Mouse (Mus musculus): ENCODE results near the gene Bcl9. TPM values are rescaled to one million over a fixed set of nuclear protein-coding genes. Genes with fewer than 3 reads are reported as not detected.

Bcl9 gene
- polyA plus RNA-seq, 1 experiment: 36.8 TPM

GRCm38 (mm10) chr3:97299885-97300284, 2.2 kb upstream of the Bcl9 start:
- Histone ChIP-seq H3K4me1 (ENCODE audit: control insufficient read depth, insufficient read depth, low read length) (0 out of 2 replicates have a peak, but pooled peaks cover 2% of the 10 kb centered on the region), H3K4me3 (ENCODE audit: insufficient read depth, low read length) (no peak overlapping the region), H3K27ac (ENCODE audit: insufficient read depth, low read length) (no peak overlapping the region)
- TF ChIP-seq CTCF (IDR thresholded peaks at IDR 0.05; ENCODE audit: borderline replicate concordance, insufficient read depth, low read length) (no peak), POLR2A (IDR thresholded peaks at IDR 0.05; ENCODE audit: low read depth, low read length) (no peak)

GRCm38 (mm10) chr3:97298856-97299465, 1.2 kb upstream of the Bcl9 start:
- Histone ChIP-seq H3K4me1 (ENCODE audit: control insufficient read depth, insufficient read depth, low read length) (0 out of 2 replicates have a peak, but pooled peaks cover 2% of the 10 kb centered on the region), H3K4me3 (ENCODE audit: insufficient read depth, low read length) (no peak overlapping the region), H3K27ac (ENCODE audit: insufficient read depth, low read length) (0 out of 2 replicates have a peak overlapping the region, but pooled peaks have one; percentile 2)
- TF ChIP-seq POLR2A (IDR thresholded peaks at IDR 0.05; ENCODE audit: low read depth, low read length) (no peak), CTCF (IDR thresholded peaks at IDR 0.05; ENCODE audit: borderline replicate concordance, insufficient read depth, low read length) (no peak)

GRCm38 (mm10) chr3:97296941-97297552, 670 bp downstream of the Bcl9 start:
- TF ChIP-seq POLR2A (IDR thresholded peaks at IDR 0.05; ENCODE audit: low read depth, low read length) (peak; percentile 79), CTCF (IDR thresholded peaks at IDR 0.05; ENCODE audit: borderline replicate concordance, insufficient read depth, low read length) (no peak)

GRCm38 (mm10) chr3:97294334-97294733, 3.4 kb downstream of the Bcl9 start:
- Histone ChIP-seq H3K4me3 (ENCODE audit: insufficient read depth, low read length) (no peak overlapping the region), H3K27ac (ENCODE audit: insufficient read depth, low read length) (no peak overlapping the region), H3K4me1 (ENCODE audit: control insufficient read depth, insufficient read depth, low read length) (0 out of 2 replicates have a peak, but pooled peaks cover 2% of the 10 kb centered on the region)
- TF ChIP-seq CTCF (IDR thresholded peaks at IDR 0.05; ENCODE audit: borderline replicate concordance, insufficient read depth, low read length) (no peak), POLR2A (IDR thresholded peaks at IDR 0.05; ENCODE audit: low read depth, low read length) (no peak)

More at GRCm38 (mm10) chr3:97296941-97297552, 670 bp downstream of the Bcl9 start:
- no peak overlapping the region for H3K27ac ChIP-seq (ENCODE audit: insufficient read depth, low read length)
- peak overlapping the region; percentile 75 for H3K4me3 ChIP-seq (ENCODE audit: insufficient read depth, low read length)
- H3K4me1 ChIP-seq (ENCODE audit: control insufficient read depth, insufficient read depth, low read length): 0 out of 2 replicates have a peak, but pooled peaks cover 2% of the 10 kb centered on the region

GRCm38 (mm10) chr3:97284878-97285277, 12.8 kb downstream of the Bcl9 start:
- TF ChIP-seq CTCF (IDR thresholded peaks at IDR 0.05; ENCODE audit: borderline replicate concordance, insufficient read depth, low read length): no peak
- Histone ChIP-seq H3K4me1 (ENCODE audit: control insufficient read depth, insufficient read depth, low read length) (no peaks in the 10 kb centered on the region; the same call in 1 of the 2 replicates), H3K27ac (ENCODE audit: insufficient read depth, low read length) (no peak overlapping the region), H3K4me3 (ENCODE audit: insufficient read depth, low read length) (no peak overlapping the region)

GRCm38 (mm10) chr3:97284056-97284455, 13.7 kb downstream of the Bcl9 start:
- Histone ChIP-seq H3K4me3 (ENCODE audit: insufficient read depth, low read length) (no peak overlapping the region), H3K27ac (ENCODE audit: insufficient read depth, low read length) (no peak overlapping the region), H3K4me1 (ENCODE audit: control insufficient read depth, insufficient read depth, low read length) (no peaks in the 10 kb centered on the region; the same call in 1 of the 2 replicates)
- no peak for TF ChIP-seq POLR2A (IDR thresholded peaks at IDR 0.05; ENCODE audit: low read depth, low read length)
- TF ChIP-seq CTCF (IDR thresholded peaks at IDR 0.05; ENCODE audit: borderline replicate concordance, insufficient read depth, low read length): no peak

- H3K27ac ChIP-seq (ENCODE audit: insufficient read depth, low read length): no peak overlapping the region
- no peaks in the 10 kb centered on the region; the same call in 1 of the 2 replicates for H3K4me1 ChIP-seq (ENCODE audit: control insufficient read depth, insufficient read depth, low read length)
- TF ChIP-seq POLR2A (IDR thresholded peaks at IDR 0.05; ENCODE audit: low read depth, low read length) (no peak), CTCF (IDR thresholded peaks at IDR 0.05; ENCODE audit: borderline replicate concordance, insufficient read depth, low read length) (no peak)
- no peak overlapping the region for H3K4me3 ChIP-seq (ENCODE audit: insufficient read depth, low read length)
Measured at GRCm38 (mm10) chr3:97281426-97281825, 16.3 kb downstream of the Bcl9 start.

GRCm38 (mm10) chr3:97275708-97276107, 22.0 kb downstream of the Bcl9 start:
- TF ChIP-seq POLR2A (IDR thresholded peaks at IDR 0.05; ENCODE audit: low read depth, low read length): no peak
- no peak for TF ChIP-seq CTCF (IDR thresholded peaks at IDR 0.05; ENCODE audit: borderline replicate concordance, insufficient read depth, low read length)
- Histone ChIP-seq H3K4me1 (ENCODE audit: control insufficient read depth, insufficient read depth, low read length) (no peaks in the 10 kb centered on the region), H3K4me3 (ENCODE audit: insufficient read depth, low read length) (no peak overlapping the region), H3K27ac (ENCODE audit: insufficient read depth, low read length) (no peak overlapping the region)

GRCm38 (mm10) chr3:97274516-97275230, 23.0 kb downstream of the Bcl9 start:
- TF ChIP-seq POLR2A (IDR thresholded peaks at IDR 0.05; ENCODE audit: low read depth, low read length) (no peak), CTCF (IDR thresholded peaks at IDR 0.05; ENCODE audit: borderline replicate concordance, insufficient read depth, low read length) (no peak)
- Histone ChIP-seq H3K4me3 (ENCODE audit: insufficient read depth, low read length) (no peak overlapping the region), H3K4me1 (ENCODE audit: control insufficient read depth, insufficient read depth, low read length) (no peaks in the 10 kb centered on the region), H3K27ac (ENCODE audit: insufficient read depth, low read length) (no peak overlapping the region)

GRCm38 (mm10) chr3:97273876-97274275, 23.8 kb downstream of the Bcl9 start:
- no peaks in the 10 kb centered on the region for H3K4me1 ChIP-seq (ENCODE audit: control insufficient read depth, insufficient read depth, low read length)

More at GRCm38 (mm10) chr3:97273876-97274275, 23.8 kb downstream of the Bcl9 start:
- no peak overlapping the region for H3K27ac ChIP-seq (ENCODE audit: insufficient read depth, low read length)
- no peak for TF ChIP-seq POLR2A (IDR thresholded peaks at IDR 0.05; ENCODE audit: low read depth, low read length)
- TF ChIP-seq CTCF (IDR thresholded peaks at IDR 0.05; ENCODE audit: borderline replicate concordance, insufficient read depth, low read length): no peak
- H3K4me3 ChIP-seq (ENCODE audit: insufficient read depth, low read length): no peak overlapping the region
